Mouse (Mus musculus): ENCODE results near the gene Cabp7.

DNA sequence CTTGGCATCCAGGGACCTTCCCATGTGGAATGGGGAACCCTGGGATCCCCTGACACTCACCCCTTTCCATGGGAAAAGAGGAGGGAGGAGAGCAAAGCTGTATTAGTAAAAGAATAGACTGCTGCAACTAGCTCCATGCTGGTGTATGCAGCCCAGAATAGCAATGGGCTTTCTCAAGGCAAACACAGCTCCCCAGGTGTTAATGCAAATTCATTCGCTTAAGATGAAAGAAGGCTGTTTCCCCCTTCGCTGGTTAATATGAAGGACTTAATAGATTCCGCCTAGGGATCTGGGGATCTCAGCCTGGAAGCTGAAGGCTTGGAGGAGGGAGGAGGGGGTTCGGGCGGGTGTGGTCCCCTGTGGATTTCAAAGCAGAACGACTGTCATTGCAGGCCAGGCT, 15.4 kb upstream of the Cabp7 start:
- TF ChIP-seq CTCF (conservative IDR thresholded peaks at IDR 0.05 in 1 of 2, IDR thresholded peaks at IDR 0.05 in 1 of 2; ENCODE audit: low read depth in 2 of 2, low read length in 2 of 2) (no peak), POLR2A (IDR thresholded peaks at IDR 0.05; ENCODE audit: low read depth, low read length) (no peak), MEF2A (IDR thresholded peaks at IDR 0.05; ENCODE audit: borderline replicate concordance, low read depth, low read length) (peak; percentile 61; the same call in 1 of the 2 replicates), IRF4 (IDR thresholded peaks at IDR 0.05; ENCODE audit: low read depth, low read length) (no peak), MAX (IDR thresholded peaks at IDR 0.05; ENCODE audit: low read length) (no peak), MYC (IDR thresholded peaks at IDR 0.05; ENCODE audit: low read depth, low read length) (no peak), UBTF (IDR thresholded peaks at IDR 0.05; ENCODE audit: low read depth, low read length) (0 out of 2 replicates have a peak, but pooled peaks have one; percentile 39), PAX5 (IDR thresholded peaks at IDR 0.05; ENCODE audit: low read length) (no peak), USF2 (conservative IDR thresholded peaks at IDR 0.05; ENCODE audit: low read depth, low read length) (no peak), RCOR1 (conservative IDR thresholded peaks at IDR 0.05; ENCODE audit: low read depth, low read length) (no peak)
